Mouse (Mus musculus): ENCODE measurements around the gene Atp5c1.

DNA sequence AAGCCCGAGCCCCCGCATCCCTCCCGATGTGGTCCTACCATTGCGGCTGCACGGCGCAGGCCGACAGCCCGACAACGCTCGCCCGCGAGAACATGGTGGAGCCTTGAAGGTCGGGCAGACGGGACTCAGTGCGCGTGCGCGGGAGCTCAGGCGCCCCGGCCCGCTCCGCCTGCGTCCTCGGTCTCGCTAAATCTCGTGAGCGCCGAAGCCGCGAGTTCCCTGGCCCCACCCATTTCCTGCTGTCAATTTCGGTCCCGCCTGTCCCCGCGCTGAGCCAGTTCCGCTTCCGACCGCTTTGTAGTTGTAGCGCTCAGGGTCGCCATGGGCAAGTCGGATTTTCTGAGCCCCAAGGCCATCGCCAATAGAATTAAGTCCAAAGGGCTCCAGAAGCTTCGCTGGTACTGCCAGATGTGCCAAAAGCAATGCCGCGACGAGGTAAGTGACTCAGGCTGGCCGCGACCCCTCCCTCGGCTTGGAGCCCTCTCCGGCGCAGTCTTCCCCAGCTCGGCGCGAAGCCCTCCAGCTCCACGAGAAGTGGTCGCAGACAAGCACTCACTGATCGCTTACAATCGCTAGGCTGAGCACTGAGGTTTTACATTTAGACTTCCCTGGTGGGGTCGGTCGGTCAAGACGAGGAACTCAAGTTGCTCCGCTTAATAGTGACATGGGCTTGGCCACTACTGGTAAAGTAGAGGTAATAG lies at the start of gene Atp5c1, which contains the start of gene Kin:
- TF ChIP-seq CTCF (IDR thresholded peaks at IDR 0.05; ENCODE audit: low read depth) = peak; percentile 79
- 0 out of 2 replicates have a peak, but pooled peaks have one; percentile 22 for TF ChIP-seq EP300 (IDR thresholded peaks at IDR 0.05; ENCODE audit: low read depth)

Measured in liver, embryonic 14.5 days (tissue).